Mouse (Mus musculus): ENCODE data around the gene Plekhg3. TPM values are rescaled to one million over a fixed set of nuclear protein-coding genes. Genes with fewer than 3 reads are reported as not detected.

Plekhg3 gene
- polyA plus RNA-seq, 1 experiment from 2014 or later, result 10.2 TPM

DNA sequence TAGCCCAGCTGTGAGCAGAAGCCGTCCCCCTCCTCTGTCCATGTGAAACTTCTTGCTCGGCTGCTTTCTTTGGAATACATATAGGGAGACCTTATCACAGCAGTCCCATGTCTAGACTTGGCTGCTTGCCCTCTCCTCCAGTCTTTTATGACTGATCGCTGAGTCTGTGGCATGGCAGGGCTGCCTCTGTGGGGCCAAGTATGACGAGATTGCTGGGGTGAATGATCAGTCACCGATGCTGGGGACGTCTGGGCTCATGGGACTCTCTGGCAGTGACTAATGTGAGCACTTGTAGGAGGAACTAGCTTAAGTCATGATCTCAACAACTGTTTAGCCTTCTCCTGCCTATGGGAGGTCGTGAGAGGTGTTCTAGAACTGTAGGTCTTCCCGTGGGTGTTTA, 21.6 kb downstream of the Plekhg3 start:
- no peaks in the 10 kb centered on the region for H3K36me3 ChIP-seq (ENCODE audit: control insufficient read depth, insufficient read depth, low read length)
- WGBS, result 21% methylated on average over 8 of the region's 8 CpGs
- H3K27me3 ChIP-seq (ENCODE audit: control insufficient read depth, insufficient read depth, low read length), result no peaks in the 10 kb centered on the region
- no peak overlapping the region for H3K4me3 ChIP-seq (replicated peaks; ENCODE audit: low read length)
- H3K27ac ChIP-seq (ENCODE audit: low read length), result peak overlapping the region; percentile 88
- no peak overlapping the region for H3K9ac ChIP-seq (ENCODE audit: low read length)
- peaks cover 80% of the 10 kb centered on the region for H3K4me1 ChIP-seq (ENCODE audit: control insufficient read depth, insufficient read depth, low read length)
- no peak overlapping the region for H3K4me2 ChIP-seq (ENCODE audit: low read depth, low read length)
- H3K9me3 ChIP-seq (replicated peaks; ENCODE audit: control insufficient read depth, low read length), result no peaks in the 10 kb centered on the region
- peak; percentile 68 for ATAC-seq (ENCODE audit: insufficient read depth, low FRiP score)

- peak overlapping the region; percentile 88 for H3K27ac ChIP-seq (ENCODE audit: low read length)
- no peaks in the 10 kb centered on the region for H3K36me3 ChIP-seq (ENCODE audit: control insufficient read depth, insufficient read depth, low read length)
- H3K4me3 ChIP-seq (replicated peaks; ENCODE audit: low read length), result no peak overlapping the region
- WGBS, result 81% methylated on average over 4 of the region's 4 CpGs
- no peak overlapping the region for H3K9ac ChIP-seq (ENCODE audit: low read length)
- H3K9me3 ChIP-seq (replicated peaks; ENCODE audit: control insufficient read depth, low read length), result no peaks in the 10 kb centered on the region
- no peak for ATAC-seq (ENCODE audit: insufficient read depth, low FRiP score)
- no peaks in the 10 kb centered on the region for H3K27me3 ChIP-seq (ENCODE audit: control insufficient read depth, insufficient read depth, low read length)
- H3K4me2 ChIP-seq (ENCODE audit: low read depth, low read length), result no peak overlapping the region
- peaks cover 78% of the 10 kb centered on the region for H3K4me1 ChIP-seq (ENCODE audit: control insufficient read depth, insufficient read depth, low read length)
Measured at GRCm38 (mm10) chr12:76552958-76553357, 22.3 kb downstream of the Plekhg3 start.

GRCm38 (mm10) chr12:76553917-76554316, 23.2 kb downstream of the Plekhg3 start:
- H3K4me1 ChIP-seq (ENCODE audit: control insufficient read depth, insufficient read depth, low read length), result peaks cover 69% of the 10 kb centered on the region
- no peaks in the 10 kb centered on the region for H3K9me3 ChIP-seq (replicated peaks; ENCODE audit: control insufficient read depth, low read length)
- 66% methylated on average over 7 of the region's 7 CpGs for WGBS
- peak overlapping the region; percentile 29; the same call in 1 of the 2 replicates for H3K27ac ChIP-seq (ENCODE audit: low read length)
- H3K27me3 ChIP-seq (ENCODE audit: control insufficient read depth, insufficient read depth, low read length), result no peaks in the 10 kb centered on the region
- H3K4me3 ChIP-seq (replicated peaks; ENCODE audit: low read length), result no peak overlapping the region
- no peak for ATAC-seq (ENCODE audit: insufficient read depth, low FRiP score)
- H3K36me3 ChIP-seq (ENCODE audit: control insufficient read depth, insufficient read depth, low read length), result no peaks in the 10 kb centered on the region
- H3K4me2 ChIP-seq (ENCODE audit: low read depth, low read length), result no peak overlapping the region
- no peak overlapping the region for H3K9ac ChIP-seq (ENCODE audit: low read length)

GRCm38 (mm10) chr12:76554392-76554791, 23.7 kb downstream of the Plekhg3 start:
- H3K9me3 ChIP-seq (replicated peaks; ENCODE audit: control insufficient read depth, low read length), result no peaks in the 10 kb centered on the region
- 54% methylated on average over 3 of the region's 3 CpGs for WGBS
- no peaks in the 10 kb centered on the region for H3K36me3 ChIP-seq (ENCODE audit: control insufficient read depth, insufficient read depth, low read length)
- peak overlapping the region; percentile 29; the same call in 1 of the 2 replicates for H3K27ac ChIP-seq (ENCODE audit: low read length)
- no peak for ATAC-seq (ENCODE audit: insufficient read depth, low FRiP score)
- no peak overlapping the region for H3K4me2 ChIP-seq (ENCODE audit: low read depth, low read length)
- no peak overlapping the region for H3K4me3 ChIP-seq (replicated peaks; ENCODE audit: low read length)
- no peak overlapping the region for H3K9ac ChIP-seq (ENCODE audit: low read length)
- H3K4me1 ChIP-seq (ENCODE audit: control insufficient read depth, insufficient read depth, low read length), result peaks cover 64% of the 10 kb centered on the region
- H3K27me3 ChIP-seq (ENCODE audit: control insufficient read depth, insufficient read depth, low read length), result no peaks in the 10 kb centered on the region

- H3K4me2 ChIP-seq (ENCODE audit: low read depth, low read length), result no peak overlapping the region
Measured at GRCm38 (mm10) chr12:76554871-76555386, 24.2 kb downstream of the Plekhg3 start.

GRCm38 (mm10) chr12:76556187-76556586, 25.5 kb downstream of the Plekhg3 start:
- peaks cover 54% of the 10 kb centered on the region for H3K4me1 ChIP-seq (ENCODE audit: control insufficient read depth, insufficient read depth, low read length)
- no peaks in the 10 kb centered on the region for H3K27me3 ChIP-seq (ENCODE audit: control insufficient read depth, insufficient read depth, low read length)
- no peak overlapping the region for H3K4me3 ChIP-seq (replicated peaks; ENCODE audit: low read length)
- H3K4me2 ChIP-seq (ENCODE audit: low read depth, low read length), result no peak overlapping the region
- no peak for ATAC-seq (ENCODE audit: insufficient read depth, low FRiP score)
- H3K27ac ChIP-seq (ENCODE audit: low read length), result no peak overlapping the region
- 80% methylated on average over 7 of the region's 7 CpGs for WGBS
- no peaks in the 10 kb centered on the region for H3K9me3 ChIP-seq (replicated peaks; ENCODE audit: control insufficient read depth, low read length)
- no peak overlapping the region for H3K9ac ChIP-seq (ENCODE audit: low read length)
- H3K36me3 ChIP-seq (ENCODE audit: control insufficient read depth, insufficient read depth, low read length), result peaks cover 13% of the 10 kb centered on the region; the same call in 1 of the 2 replicates

More at GRCm38 (mm10) chr12:76554871-76555386, 24.2 kb downstream of the Plekhg3 start:
- Histone ChIP-seq H3K36me3 (ENCODE audit: control insufficient read depth, insufficient read depth, low read length) (0 out of 2 replicates have a peak, but pooled peaks cover under 1% of the 10 kb centered on the region), H3K4me3 (replicated peaks; ENCODE audit: low read length) (no peak overlapping the region), H3K27me3 (ENCODE audit: control insufficient read depth, insufficient read depth, low read length) (no peaks in the 10 kb centered on the region), H3K4me1 (ENCODE audit: control insufficient read depth, insufficient read depth, low read length) (peaks cover 60% of the 10 kb centered on the region), H3K27ac (ENCODE audit: low read length) (peak overlapping the region; percentile 66; the same call in 1 of the 2 replicates), H3K9me3 (replicated peaks; ENCODE audit: control insufficient read depth, low read length) (no peaks in the 10 kb centered on the region), H3K9ac (ENCODE audit: low read length) (no peak overlapping the region)
- 83% methylated on average over 3 of the region's 3 CpGs for WGBS
- no peak for ATAC-seq (ENCODE audit: insufficient read depth, low FRiP score)

DNA sequence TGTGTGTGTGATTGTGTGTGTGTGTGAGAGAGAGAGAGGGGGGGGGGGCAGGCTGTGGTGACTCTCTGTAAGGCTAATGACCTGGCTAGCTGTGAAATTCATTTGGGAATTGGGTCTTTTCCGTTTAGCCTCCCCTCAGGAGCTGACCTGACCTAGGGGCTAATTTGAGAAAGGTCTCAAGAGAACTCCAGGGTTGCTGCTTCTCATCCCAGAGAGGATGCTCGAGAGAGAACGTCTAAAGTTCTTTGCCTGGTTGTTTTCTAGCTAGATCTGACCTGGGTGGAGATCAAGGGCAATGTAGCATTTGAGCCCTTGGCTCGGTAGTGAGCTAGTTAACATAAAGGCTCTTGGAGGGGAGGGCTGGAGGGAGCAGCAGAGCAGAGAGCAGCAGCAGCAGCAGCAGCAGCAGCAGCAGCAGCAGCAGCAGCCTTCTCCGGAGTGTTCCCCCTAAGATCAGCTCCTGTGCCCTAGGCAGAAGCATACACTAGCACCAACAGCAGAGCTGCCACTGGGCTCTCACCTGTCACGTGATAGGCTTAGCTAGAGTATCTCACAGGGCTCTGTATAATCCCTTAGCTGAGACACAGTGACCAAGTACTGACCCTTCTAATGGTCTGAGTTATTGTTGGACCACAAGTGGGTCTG, 26.2 kb downstream of the Plekhg3 start:
- Histone ChIP-seq H3K36me3 (ENCODE audit: control insufficient read depth, insufficient read depth, low read length) (peaks cover 13% of the 10 kb centered on the region; the same call in 1 of the 2 replicates), H3K4me2 (ENCODE audit: low read depth, low read length) (no peak overlapping the region), H3K9me3 (replicated peaks; ENCODE audit: control insufficient read depth, low read length) (no peaks in the 10 kb centered on the region), H3K4me1 (ENCODE audit: control insufficient read depth, insufficient read depth, low read length) (peaks cover 49% of the 10 kb centered on the region), H3K27ac (ENCODE audit: low read length) (peak overlapping the region; percentile 14; the same call in 1 of the 2 replicates), H3K4me3 (replicated peaks; ENCODE audit: low read length) (no peak overlapping the region), H3K9ac (ENCODE audit: low read length) (peak overlapping the region; percentile 29; the same call in 1 of the 2 replicates), H3K27me3 (ENCODE audit: control insufficient read depth, insufficient read depth, low read length) (no peaks in the 10 kb centered on the region)
- ATAC-seq (ENCODE audit: insufficient read depth, low FRiP score), result no peak
- 23% methylated on average over 6 of the region's 6 CpGs for WGBS

DNA sequence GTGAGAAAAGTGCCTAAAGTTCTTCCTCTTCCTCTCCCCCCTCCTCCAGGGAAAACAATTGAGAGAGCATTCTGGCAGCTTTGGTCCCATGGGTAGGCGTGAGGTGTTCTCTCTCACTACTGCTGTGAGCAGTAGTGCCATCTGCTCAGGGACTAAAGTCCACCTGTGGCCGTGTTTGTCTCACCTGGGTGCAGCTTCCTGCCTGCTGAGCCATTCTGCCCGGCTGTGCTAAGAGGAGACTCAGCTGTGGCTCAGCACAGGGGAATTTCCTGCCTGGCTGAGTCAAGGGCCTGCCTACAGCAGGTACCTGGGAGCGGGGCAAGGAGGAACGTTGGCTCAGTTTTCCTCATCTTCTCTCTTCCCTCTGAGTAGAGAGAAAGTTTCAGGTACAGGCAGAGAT, 27.5 kb downstream of the Plekhg3 start:
- Histone ChIP-seq H3K4me3 (replicated peaks; ENCODE audit: low read length) (no peak overlapping the region), H3K27me3 (ENCODE audit: control insufficient read depth, insufficient read depth, low read length) (no peaks in the 10 kb centered on the region), H3K9ac (ENCODE audit: low read length) (no peak overlapping the region), H3K27ac (ENCODE audit: low read length) (no peak overlapping the region; the same call in 1 of the 2 replicates), H3K9me3 (replicated peaks; ENCODE audit: control insufficient read depth, low read length) (no peaks in the 10 kb centered on the region), H3K4me2 (ENCODE audit: low read depth, low read length) (no peak overlapping the region), H3K36me3 (ENCODE audit: control insufficient read depth, insufficient read depth, low read length) (peaks cover 19% of the 10 kb centered on the region), H3K4me1 (ENCODE audit: control insufficient read depth, insufficient read depth, low read length) (peaks cover 36% of the 10 kb centered on the region)
- whole genome bisulfite sequencing, result 50% methylated on average over 5 of the region's 5 CpGs
- ATAC-seq (ENCODE audit: insufficient read depth, low FRiP score), result peak; percentile 76; the same call in 1 of the 2 replicates

GRCm38 (mm10) chr12:76562196-76562595, 31.5 kb downstream of the Plekhg3 start:
- H3K9me3 ChIP-seq (replicated peaks; ENCODE audit: control insufficient read depth, low read length), result no peaks in the 10 kb centered on the region; the same call in 1 of the 2 replicates
- WGBS, result 82% methylated on average over 4 of the region's 4 CpGs
- no peak for ATAC-seq (ENCODE audit: insufficient read depth, low FRiP score)
- H3K27ac ChIP-seq (ENCODE audit: low read length), result no peak overlapping the region
- peaks cover 5% of the 10 kb centered on the region for H3K4me1 ChIP-seq (ENCODE audit: control insufficient read depth, insufficient read depth, low read length)
- no peak overlapping the region for H3K4me3 ChIP-seq (replicated peaks; ENCODE audit: low read length)
- H3K4me2 ChIP-seq (ENCODE audit: low read depth, low read length), result no peak overlapping the region
- H3K27me3 ChIP-seq (ENCODE audit: control insufficient read depth, insufficient read depth, low read length), result no peaks in the 10 kb centered on the region
- peaks cover 48% of the 10 kb centered on the region for H3K36me3 ChIP-seq (ENCODE audit: control insufficient read depth, insufficient read depth, low read length)
- no peak overlapping the region for H3K9ac ChIP-seq (ENCODE audit: low read length)

Data from stomach, embryonic 16.5 days (tissue).